ENCODE assay signal across 32 mouse cellular contexts in the genomic region with DNA sequence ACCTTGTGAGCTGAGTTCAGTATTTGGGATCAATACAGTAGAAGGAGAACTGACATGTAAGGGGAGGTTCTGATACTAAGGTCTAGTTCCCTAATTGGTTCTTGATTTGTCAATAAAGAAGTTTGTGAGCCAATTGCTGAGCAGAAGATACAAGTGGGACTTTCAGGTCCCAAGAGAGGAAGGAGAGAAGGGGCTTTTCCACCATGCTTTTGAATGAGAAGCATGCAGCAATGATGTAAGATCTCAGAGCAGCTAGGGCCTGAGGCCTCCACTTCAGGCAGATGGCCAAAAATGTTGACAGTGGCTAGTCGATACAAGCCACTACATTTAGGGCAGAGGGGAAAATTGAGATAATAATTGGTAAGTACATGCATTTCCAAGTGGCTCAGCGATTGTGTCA.
"Had no signal": no experiment of that assay in that cellular context is flagged by ENCODE, and none has a peak within 500 bp of the region (broad histone marks: within the 10 kb centered on the region; RNA-seq: fewer than 3 reads in every experiment).

No protein-coding gene starts in this region.

- H3K36me3 ChIP-seq: limb, embryonic 10.5 days; limb, embryonic 12.5 days; limb, embryonic 13.5 days; limb, embryonic 15.5 days; liver, embryonic 12.5 days; liver, embryonic 13.5 days; liver, embryonic 15.5 days; lung, embryonic 15.5 days; midbrain, embryonic 10.5 days; midbrain, embryonic 12.5 days; midbrain, embryonic 13.5 days; midbrain, embryonic 15.5 days; neural tube, embryonic 12.5 days had no signal

- H3K4me3 ChIP-seq: limb, embryonic 10.5 days; limb, embryonic 12.5 days; limb, embryonic 13.5 days; limb, embryonic 15.5 days; liver, embryonic 12.5 days; liver, embryonic 13.5 days; liver, embryonic 15.5 days; lung, embryonic 15.5 days; megakaryocyte, embryonic 14.5 days; midbrain, embryonic 10.5 days; midbrain, embryonic 12.5 days; midbrain, embryonic 13.5 days; midbrain, embryonic 15.5 days; myocyte; neural tube, embryonic 12.5 days had no signal

- ATAC-seq: liver, embryonic 12.5 days; liver, postnatal 0 days; lung, postnatal 0 days; midbrain, embryonic 13.5 days; midbrain, embryonic 15.5 days; midbrain, embryonic 16.5 days had no signal

- DNase-seq: left cerebral cortex, postnatal 4 days; liver; liver, embryonic 13.5 days; liver, postnatal 0 days; lung, adult 18-20 months; lung, adult 2 months; lung, embryonic 14.5 days; lung, postnatal 10 days; lung, postnatal 14 days; lung, postnatal 36 days; lung, postnatal 4 days; midbrain, embryonic 14.5 days had no signal

- H3K4me1 ChIP-seq: limb, embryonic 10.5 days; limb, embryonic 12.5 days; limb, embryonic 15.5 days; lung, embryonic 15.5 days; midbrain, embryonic 10.5 days; midbrain, embryonic 12.5 days; midbrain, embryonic 13.5 days; midbrain, embryonic 15.5 days; neural tube, embryonic 12.5 days had no signal

- H3K27ac ChIP-seq: limb, embryonic 10.5 days; limb, embryonic 12.5 days; limb, embryonic 13.5 days; limb, embryonic 15.5 days; liver, embryonic 12.5 days; liver, embryonic 13.5 days; liver, embryonic 14.5 days; liver, embryonic 15.5 days; lung, embryonic 15.5 days; macrophage; midbrain, embryonic 10.5 days; midbrain, embryonic 12.5 days; midbrain, embryonic 13.5 days; midbrain, embryonic 15.5 days; neural tube, embryonic 12.5 days had no signal

- H3K9ac ChIP-seq: limb, embryonic 12.5 days; limb, embryonic 13.5 days; limb, embryonic 15.5 days; liver, embryonic 12.5 days; liver, embryonic 13.5 days; liver, embryonic 14.5 days; liver, embryonic 15.5 days; liver, postnatal 0 days; lung, embryonic 14.5 days; lung, embryonic 15.5 days; midbrain, embryonic 12.5 days; midbrain, embryonic 13.5 days; midbrain, embryonic 15.5 days; neural tube, embryonic 12.5 days had no signal

- H3K9me3 ChIP-seq: limb, embryonic 10.5 days; limb, embryonic 12.5 days; limb, embryonic 13.5 days; limb, embryonic 15.5 days; liver, embryonic 12.5 days; liver, embryonic 13.5 days; liver, embryonic 15.5 days; lung, embryonic 15.5 days; megakaryocyte, embryonic 14.5 days; midbrain, embryonic 10.5 days; midbrain, embryonic 12.5 days; midbrain, embryonic 13.5 days; midbrain, embryonic 15.5 days; neural tube, embryonic 12.5 days had no signal

- H3K4me2 ChIP-seq: limb, embryonic 12.5 days; limb, embryonic 13.5 days; limb, embryonic 15.5 days; liver, embryonic 11.5 days; liver, embryonic 12.5 days; liver, embryonic 13.5 days; liver, embryonic 15.5 days; lung, embryonic 14.5 days; lung, embryonic 15.5 days; midbrain, embryonic 11.5 days; midbrain, embryonic 12.5 days; midbrain, embryonic 13.5 days; midbrain, embryonic 15.5 days; neural tube, embryonic 12.5 days had no signal

- H3K27me3 ChIP-seq: limb, embryonic 12.5 days; limb, embryonic 13.5 days; limb, embryonic 15.5 days; liver, embryonic 12.5 days; liver, embryonic 13.5 days; liver, embryonic 15.5 days; lung, embryonic 15.5 days; midbrain, embryonic 12.5 days; midbrain, embryonic 13.5 days; midbrain, embryonic 15.5 days; neural tube, embryonic 12.5 days had no signal
